Mouse (Mus musculus) bone marrow macrophage, adult 2 months (primary cell): Measurements from ENCODE around the gene Lonrf3.

Source experiments
- CTCF ChIP-seq: IDR thresholded peaks from 2 replicates; pipeline ENCODE4 v1.5.1; 2012; ENCODE audit warnings: low read depth, mild to moderate bottlenecking, low read length, moderate library complexity
- POLR2A ChIP-seq: IDR thresholded peaks from 2 replicates; pipeline ENCODE4 v1.6.1; 2012; ENCODE audit warnings: mild to moderate bottlenecking, low read depth, low read length, borderline replicate concordance

DNA sequence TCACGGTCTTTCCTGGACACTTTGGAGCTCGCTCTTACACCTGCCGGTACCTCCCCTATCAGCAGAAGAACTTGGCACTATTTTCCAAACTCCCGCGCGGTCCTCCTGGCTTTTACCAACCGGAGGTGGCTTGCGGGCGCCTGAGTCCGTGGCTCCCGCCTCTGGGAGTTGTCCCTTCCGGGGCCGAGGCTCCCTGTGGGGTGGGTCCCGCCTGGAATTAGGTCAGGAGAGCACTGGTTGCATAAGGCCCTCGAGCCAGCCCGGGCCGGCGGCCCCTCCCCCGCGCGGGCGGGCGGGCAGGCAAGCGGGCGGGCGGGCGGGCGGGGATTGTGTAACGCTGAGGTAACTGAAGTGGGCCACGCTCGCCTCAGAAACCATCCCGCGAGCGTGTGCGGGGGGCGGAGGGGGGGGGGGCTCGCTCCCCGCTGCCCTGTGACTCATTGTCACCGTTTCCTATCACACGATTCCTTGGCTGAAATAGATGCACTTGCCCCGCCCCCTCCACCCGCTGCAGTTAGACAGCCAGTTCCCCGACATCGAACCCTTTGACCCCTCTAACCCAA lies 1.8 kb downstream of the Lonrf3 start:
- no peak for TF ChIP-seq CTCF
- no peak for TF ChIP-seq POLR2A
